Mouse (Mus musculus) small intestine, adult 2 months (tissue): ENCODE results near the gene Armc2.

Experiments
- CTCF ChIP-seq: fragments of 200-500 bp; IDR thresholded peaks from 2 replicates; pipeline ENCODE4 v1.5.1; 2012; ENCODE audit warnings: low read depth, mild to moderate bottlenecking, control low read depth, inconsistent platforms, low read length, moderate library complexity, mixed read lengths; ENCODE audit not compliant: insufficient replicate concordance, insufficient read length; ENCODE audit errors: extremely low read depth
- POLR2A ChIP-seq: fragments of 200-500 bp; IDR thresholded peaks from 2 replicates; pipeline ENCODE4 v1.6.1; 2012; ENCODE audit warnings: low read depth, mild to moderate bottlenecking, control low read depth, inconsistent platforms, low read length, moderate library complexity

DNA sequence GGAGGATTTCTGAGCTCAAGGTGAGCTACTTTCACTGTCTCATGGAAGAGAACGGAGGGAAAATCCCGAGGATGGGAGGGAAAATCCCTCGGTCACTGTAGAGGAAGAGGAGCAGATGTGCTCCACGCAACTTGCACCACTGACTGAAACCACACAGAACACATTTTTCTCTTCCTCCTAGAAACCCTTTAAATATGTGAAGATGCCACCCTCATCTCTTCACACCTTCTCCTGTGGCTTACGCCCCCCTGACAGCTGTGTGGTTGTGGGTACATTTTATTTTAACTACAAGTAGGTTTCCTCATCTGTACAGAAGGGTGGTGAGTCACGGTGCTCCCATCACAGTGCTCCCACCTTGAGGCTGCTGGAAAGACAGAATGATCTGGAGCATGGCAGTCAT lies 34.0 kb downstream of the Armc2 start:
- TF ChIP-seq CTCF = no peak
- TF ChIP-seq POLR2A = no peak
